Mouse (Mus musculus): Measurements from ENCODE around the gene Olfr548-ps1. TPM values are rescaled to one million over a fixed set of nuclear protein-coding genes. Genes with fewer than 3 reads are reported as not detected.

Gene Olfr548-ps1
- not detected for polyA plus RNA-seq (2014; fragmentation: Illumina TruSeq; extraction: RNeasy Lipid Tissue Mini Kit (QIAGEN cat#74804); ENCODE audit: low replicate concordance)

DNA sequence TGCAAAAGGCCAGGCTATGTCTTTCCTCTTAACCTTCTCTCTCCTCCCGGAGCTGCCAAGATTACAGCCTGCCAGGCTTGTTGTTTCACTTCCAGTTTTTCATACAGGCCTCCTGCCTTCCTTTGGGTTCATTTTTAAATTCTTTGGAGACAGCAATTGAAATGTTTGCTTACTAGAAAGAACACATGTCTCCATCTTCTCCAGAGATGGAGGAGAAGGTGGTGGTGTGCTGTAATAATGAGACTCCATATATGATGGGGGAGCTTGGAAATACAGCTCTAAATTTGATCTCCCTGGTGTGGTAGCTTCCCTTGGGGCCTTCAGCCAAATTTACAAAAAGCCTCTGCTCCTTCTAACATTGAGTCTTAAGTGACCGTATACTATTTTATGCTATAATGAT lies at the start of gene Olfr548-ps1:
Olfr548-ps1 (plus strand) TSS at position 301 of the 400 bp plus-strand sequence.

GRCm38 (mm10) chr7:102499473-102499872 lies 41.2 kb upstream of the Olfr548-ps1 start, which contains the start of gene Olfr545:
TSS of gene Olfr545 (minus strand) at chr7:102499573.

DNA sequence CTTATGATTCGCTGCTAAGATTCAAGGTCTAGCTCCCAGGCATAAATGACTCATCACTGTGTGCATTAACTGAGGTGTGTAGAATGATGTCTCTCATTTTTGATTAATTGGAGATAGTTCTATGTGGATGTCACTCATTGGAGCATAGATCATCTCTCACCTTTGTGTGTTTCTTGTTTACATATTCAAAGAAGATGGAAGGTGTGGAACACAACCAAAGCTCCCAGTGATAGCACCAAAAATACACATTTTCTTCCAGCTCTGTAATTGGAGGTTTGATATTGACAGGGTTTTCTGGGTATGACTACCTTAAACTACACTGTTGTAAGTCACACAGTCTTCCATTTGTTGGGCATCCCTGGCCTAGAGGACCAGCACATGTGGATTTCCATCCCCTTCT lies 6.2 kb upstream of the Olfr548-ps1 start, which contains the start of gene Olfr547:
Olfr547 (plus strand) TSS at position 301 of the 400 bp plus-strand sequence.

GRCm38 (mm10) chr7:102549570-102549969 lies 8.9 kb downstream of the Olfr548-ps1 start, which contains the start of gene Olfr549:
TSS of gene Olfr549 (plus strand) at chr7:102549870.

GRCm38 (mm10) chr7:102564999-102565997 lies 24.6 kb downstream of the Olfr548-ps1 start, which contains the start of gene Trim21:
TSS of gene Trim21 (minus strand) at chr7:102565486.

GRCm38 (mm10) chr7:102571142-102571541 lies 30.4 kb downstream of the Olfr548-ps1 start, which contains the start of gene Olfr550:
TSS of gene Olfr550 (plus strand) at chr7:102571442.

GRCm38 (mm10) chr7:102591786-102592185 lies 51.1 kb downstream of the Olfr548-ps1 start, which contains the start of gene Olfr551:
TSS of gene Olfr551 (minus strand) at chr7:102591886.

Other genes starting within 250 kb of the Olfr548-ps1 start
- gene Rrm1, start 99.2 kb upstream of the Olfr548-ps1 start, polyA plus RNA-seq (2014; fragmentation: Illumina TruSeq; extraction: RNeasy Lipid Tissue Mini Kit (QIAGEN cat#74804); ENCODE audit: low replicate concordance): 35.8 TPM
- not detected for gene Olfr543, start 59.2 kb upstream of the Olfr548-ps1 start, polyA plus RNA-seq (2014; fragmentation: Illumina TruSeq; extraction: RNeasy Lipid Tissue Mini Kit (QIAGEN cat#74804); ENCODE audit: low replicate concordance)
- not detected for gene Olfr544, start 52.6 kb upstream of the Olfr548-ps1 start, polyA plus RNA-seq (2014; fragmentation: Illumina TruSeq; extraction: RNeasy Lipid Tissue Mini Kit (QIAGEN cat#74804); ENCODE audit: low replicate concordance)
- not detected for gene Olfr545, start 41.3 kb upstream of the Olfr548-ps1 start, polyA plus RNA-seq (2014; fragmentation: Illumina TruSeq; extraction: RNeasy Lipid Tissue Mini Kit (QIAGEN cat#74804); ENCODE audit: low replicate concordance)
- gene Olfr547, start 6.1 kb upstream of the Olfr548-ps1 start, polyA plus RNA-seq (2014; fragmentation: Illumina TruSeq; extraction: RNeasy Lipid Tissue Mini Kit (QIAGEN cat#74804); ENCODE audit: low replicate concordance): not detected
- gene Olfr549, start 9.0 kb downstream of the Olfr548-ps1 start, polyA plus RNA-seq (2014; fragmentation: Illumina TruSeq; extraction: RNeasy Lipid Tissue Mini Kit (QIAGEN cat#74804); ENCODE audit: low replicate concordance): not detected
- 15.3 TPM for gene Trim21, start 24.6 kb downstream of the Olfr548-ps1 start, polyA plus RNA-seq (2014; fragmentation: Illumina TruSeq; extraction: RNeasy Lipid Tissue Mini Kit (QIAGEN cat#74804); ENCODE audit: low replicate concordance)
- gene Olfr550, start 30.5 kb downstream of the Olfr548-ps1 start, polyA plus RNA-seq (2014; fragmentation: Illumina TruSeq; extraction: RNeasy Lipid Tissue Mini Kit (QIAGEN cat#74804); ENCODE audit: low replicate concordance): not detected
- not detected for gene Olfr551, start 51.0 kb downstream of the Olfr548-ps1 start, polyA plus RNA-seq (2014; fragmentation: Illumina TruSeq; extraction: RNeasy Lipid Tissue Mini Kit (QIAGEN cat#74804); ENCODE audit: low replicate concordance)
- gene Olfr552, start 56.9 kb downstream of the Olfr548-ps1 start, polyA plus RNA-seq (2014; fragmentation: Illumina TruSeq; extraction: RNeasy Lipid Tissue Mini Kit (QIAGEN cat#74804); ENCODE audit: low replicate concordance): not detected
- gene Olfr553, start 77.3 kb downstream of the Olfr548-ps1 start, polyA plus RNA-seq (2014; fragmentation: Illumina TruSeq; extraction: RNeasy Lipid Tissue Mini Kit (QIAGEN cat#74804); ENCODE audit: low replicate concordance): not detected
- not detected for gene Olfr554, start 97.5 kb downstream of the Olfr548-ps1 start, polyA plus RNA-seq (2014; fragmentation: Illumina TruSeq; extraction: RNeasy Lipid Tissue Mini Kit (QIAGEN cat#74804); ENCODE audit: low replicate concordance)
- not detected for gene Olfr555, start 117.9 kb downstream of the Olfr548-ps1 start, polyA plus RNA-seq (2014; fragmentation: Illumina TruSeq; extraction: RNeasy Lipid Tissue Mini Kit (QIAGEN cat#74804); ENCODE audit: low replicate concordance)
- not detected for gene Olfr556, start 124.0 kb downstream of the Olfr548-ps1 start, polyA plus RNA-seq (2014; fragmentation: Illumina TruSeq; extraction: RNeasy Lipid Tissue Mini Kit (QIAGEN cat#74804); ENCODE audit: low replicate concordance)
- 3.0 TPM for gene Trim68, start 146.4 kb downstream of the Olfr548-ps1 start, polyA plus RNA-seq (2014; fragmentation: Illumina TruSeq; extraction: RNeasy Lipid Tissue Mini Kit (QIAGEN cat#74804); ENCODE audit: low replicate concordance)
- not detected for gene Olfr557, start 155.0 kb downstream of the Olfr548-ps1 start, polyA plus RNA-seq (2014; fragmentation: Illumina TruSeq; extraction: RNeasy Lipid Tissue Mini Kit (QIAGEN cat#74804); ENCODE audit: low replicate concordance)
- gene Olfr558, start 161.3 kb downstream of the Olfr548-ps1 start, polyA plus RNA-seq (2014; fragmentation: Illumina TruSeq; extraction: RNeasy Lipid Tissue Mini Kit (QIAGEN cat#74804); ENCODE audit: low replicate concordance): 2.3 TPM
- not detected for gene Olfr33, start 178.2 kb downstream of the Olfr548-ps1 start, polyA plus RNA-seq (2014; fragmentation: Illumina TruSeq; extraction: RNeasy Lipid Tissue Mini Kit (QIAGEN cat#74804); ENCODE audit: low replicate concordance)
- not detected for gene Olfr559, start 186.6 kb downstream of the Olfr548-ps1 start, polyA plus RNA-seq (2014; fragmentation: Illumina TruSeq; extraction: RNeasy Lipid Tissue Mini Kit (QIAGEN cat#74804); ENCODE audit: low replicate concordance)
- gene Olfr560, start 218.5 kb downstream of the Olfr548-ps1 start, polyA plus RNA-seq (2014; fragmentation: Illumina TruSeq; extraction: RNeasy Lipid Tissue Mini Kit (QIAGEN cat#74804); ENCODE audit: low replicate concordance): 0.30 TPM
- gene Olfr78, start 218.6 kb downstream of the Olfr548-ps1 start, polyA plus RNA-seq (2014; fragmentation: Illumina TruSeq; extraction: RNeasy Lipid Tissue Mini Kit (QIAGEN cat#74804); ENCODE audit: low replicate concordance): 1.3 TPM
- 0.26 TPM for gene Olfr561, start 230.3 kb downstream of the Olfr548-ps1 start, polyA plus RNA-seq (2014; fragmentation: Illumina TruSeq; extraction: RNeasy Lipid Tissue Mini Kit (QIAGEN cat#74804); ENCODE audit: low replicate concordance)

Data from small intestine, adult 10 weeks (tissue).